Comparison of ENCODE assay signal across 9 mouse cellular contexts in the genomic region with DNA sequence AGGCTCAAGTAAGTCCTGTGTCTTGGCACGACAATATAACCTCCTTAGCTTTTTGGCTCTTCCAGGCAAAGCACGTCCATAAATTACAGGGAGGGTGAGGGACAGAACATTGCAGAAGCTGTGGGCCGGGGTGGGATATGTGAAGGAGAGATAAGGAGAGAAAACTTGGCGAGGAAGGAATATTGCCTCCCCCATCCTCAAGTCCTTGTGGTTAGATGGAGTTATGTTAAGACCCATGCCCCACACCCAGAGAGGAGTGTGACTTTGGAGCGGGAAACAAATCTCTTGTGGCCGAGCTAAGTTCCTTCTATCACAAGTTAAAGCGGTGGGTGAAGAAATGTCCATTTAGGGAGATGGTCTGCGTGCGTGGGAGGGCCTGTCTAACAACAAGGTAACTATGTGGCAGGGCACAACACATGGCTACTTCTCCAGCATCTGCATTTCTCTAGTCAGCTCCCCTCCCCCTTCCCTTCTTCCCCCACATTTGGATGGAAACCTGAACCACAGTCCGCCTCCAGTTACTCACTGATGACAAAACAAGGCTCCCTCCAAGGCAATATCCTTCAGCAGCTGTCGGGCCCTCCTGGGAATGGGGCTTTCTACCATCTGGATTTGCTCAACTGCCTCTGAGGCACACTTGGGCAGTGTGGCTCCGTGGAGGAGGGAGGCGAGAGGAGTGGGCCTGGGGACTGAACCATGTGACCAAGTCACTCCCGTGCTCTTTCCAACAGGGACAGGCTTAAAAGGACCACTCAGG. TPM values are rescaled to one million over a fixed set of nuclear protein-coding genes. Genes with fewer than 3 reads are reported as not detected.
DNase-seq lines count a peak whose midpoint lies in the region; ATAC-seq lines count a peak whose summit lies in the region.
"Had no signal": no experiment of that assay in that cellular context is flagged by ENCODE, and none has a peak within 500 bp of the region (broad histone marks: within the 10 kb centered on the region; RNA-seq: fewer than 3 reads in every experiment).

No protein-coding gene starts in this region.

- H3K4me1 ChIP-seq in midbrain, embryonic 10.5 days: peaks cover 6% of the 10 kb centered on the region; the same call in 1 of the 2 replicates
- H3K4me1 ChIP-seq in midbrain, embryonic 13.5 days (replicated peaks): no peaks in the 10 kb centered on the region
- H3K4me1 ChIP-seq in forebrain, embryonic 14.5 days (ENCODE audit: control insufficient read depth, insufficient read depth, low read length): no peaks in the 10 kb centered on the region
- H3K4me1 ChIP-seq in liver, embryonic 11.5 days (replicated peaks; ENCODE audit: control insufficient read depth, insufficient read depth, low read length): no peaks in the 10 kb centered on the region

- H3K36me3 ChIP-seq in midbrain, embryonic 10.5 days: no peaks in the 10 kb centered on the region
- no peaks in the 10 kb centered on the region for H3K36me3 ChIP-seq in midbrain, embryonic 13.5 days
- no peaks in the 10 kb centered on the region for H3K36me3 ChIP-seq in forebrain, embryonic 14.5 days (ENCODE audit: control insufficient read depth, insufficient read depth, low read length)
- no peaks in the 10 kb centered on the region for H3K36me3 ChIP-seq in liver, embryonic 11.5 days (ENCODE audit: control insufficient read depth, insufficient read depth, low read length)

- no peak overlapping the region for H3K9ac ChIP-seq in midbrain, embryonic 13.5 days (replicated peaks)
- H3K9ac ChIP-seq in forebrain, embryonic 14.5 days (ENCODE audit: low read length): no peak overlapping the region
- no peak overlapping the region for H3K9ac ChIP-seq in liver, embryonic 11.5 days (ENCODE audit: low read depth, low read length)

- H3K4me3 ChIP-seq in midbrain, embryonic 10.5 days: no peak overlapping the region
- no peak overlapping the region for H3K4me3 ChIP-seq in midbrain, embryonic 13.5 days (replicated peaks)
- H3K4me3 ChIP-seq in forebrain, embryonic 14.5 days (ENCODE audit: low read depth, low read length): no peak overlapping the region
- no peak overlapping the region for H3K4me3 ChIP-seq in liver, embryonic 11.5 days (ENCODE audit: low read depth, low read length)
- H3K4me3 ChIP-seq: megakaryocyte, embryonic 14.5 days had no signal

- ATAC-seq in midbrain, embryonic 13.5 days: no peak
- no peak for ATAC-seq in forebrain, embryonic 14.5 days
- ATAC-seq in liver, embryonic 11.5 days (replicated peaks; ENCODE audit: low FRiP score): no peak

- no peak overlapping the region; the same call in 1 of the 2 replicates for H3K27ac ChIP-seq in midbrain, embryonic 10.5 days (replicated peaks)
- H3K27ac ChIP-seq in midbrain, embryonic 13.5 days: no peak overlapping the region
- H3K27ac ChIP-seq in forebrain, embryonic 14.5 days (ENCODE audit: low read depth, low read length): no peak overlapping the region
- no peak overlapping the region for H3K27ac ChIP-seq in liver, embryonic 11.5 days (ENCODE audit: low read depth, low read length)

- H3K27me3 ChIP-seq in midbrain, embryonic 10.5 days (ENCODE audit: low read depth, poor library complexity, severe bottlenecking): no peaks in the 10 kb centered on the region
- H3K27me3 ChIP-seq in midbrain, embryonic 13.5 days: no peaks in the 10 kb centered on the region
- no peaks in the 10 kb centered on the region for H3K27me3 ChIP-seq in forebrain, embryonic 14.5 days (replicated peaks; ENCODE audit: control insufficient read depth, insufficient read depth, low read length)
- H3K27me3 ChIP-seq in liver, embryonic 11.5 days (replicated peaks; ENCODE audit: control insufficient read depth, insufficient read depth, low read length): no peaks in the 10 kb centered on the region

- 76% methylated on average over 14 of the region's 14 CpGs for WGBS in midbrain, embryonic 10.5 days
- WGBS in midbrain, embryonic 13.5 days: 74% methylated on average over 14 of the region's 14 CpGs
- WGBS in forebrain, embryonic 14.5 days: 85% methylated on average over 14 of the region's 14 CpGs
- 40% methylated on average over 14 of the region's 14 CpGs for WGBS in liver, embryonic 11.5 days

- 0 out of 2 replicates have a peak, but pooled peaks cover 4% of the 10 kb centered on the region for H3K9me3 ChIP-seq in midbrain, embryonic 10.5 days (replicated peaks)
- no peaks in the 10 kb centered on the region for H3K9me3 ChIP-seq in midbrain, embryonic 13.5 days
- no peaks in the 10 kb centered on the region for H3K9me3 ChIP-seq in forebrain, embryonic 14.5 days (replicated peaks; ENCODE audit: control insufficient read depth, low read length)
- no peaks in the 10 kb centered on the region for H3K9me3 ChIP-seq in liver, embryonic 11.5 days (ENCODE audit: control insufficient read depth, low read length)

- DNase-seq in midbrain, embryonic 10.5 days (ENCODE audit: low spot score): peak; percentile 34
- DNase-seq in gastrocnemius, postnatal 10 days: peak; percentile 61
- peak; percentile 70 for DNase-seq in kidney, postnatal 10 days
- DNase-seq in retina, embryonic 14.5 days (ENCODE audit: low spot score): peak; percentile 19
- DNase-seq in forebrain, embryonic 14.5 days (ENCODE audit: low spot score): no peak
- DNase-seq in right cerebral cortex, adult 2 months (ENCODE audit: low spot score in 2 of 2): no peak
- DNase-seq in liver, embryonic 11.5 days (ENCODE audit: low spot score): no peak

- no peak overlapping the region for H3K4me2 ChIP-seq in midbrain, embryonic 13.5 days (replicated peaks)
- no peak overlapping the region for H3K4me2 ChIP-seq in forebrain, embryonic 14.5 days (ENCODE audit: low read length)
- no peak overlapping the region for H3K4me2 ChIP-seq in liver, embryonic 11.5 days

RNA-seq across cellular contexts. Expression of a gene that starts 56.7 kb away (rescaled TPM):
- 0.43 and 0.66 TPM in 2 replicates for polyA plus RNA-seq in midbrain, embryonic 10.5 days (2016; fragmentation: Nextera tagmentation; extraction: Ambion mirVana)
- polyA plus RNA-seq in midbrain, embryonic 13.5 days (2015; fragmentation: Nextera tagmentation; extraction: Ambion mirVana): 0.82 and 0.86 TPM in 2 replicates
- under 1 TPM; 0.18 to 0.33 TPM for total RNA-seq in gastrocnemius, postnatal 10 days (2021)
- 0.42 and 0.52 TPM in 2 replicates for polyA plus RNA-seq in forebrain, embryonic 14.5 days (2014; fragmentation: Nextera tagmentation; extraction: Ambion mirVana)
- 1.7 and 2.0 TPM in 2 replicates for polyA plus RNA-seq in liver, embryonic 11.5 days (2014; fragmentation: Nextera tagmentation; extraction: Ambion mirVana)

Comparison
In these comparisons a context has a peak if more than half of its experiments do, and no peak if none do; other contexts are left out.
1. DNase-seq: peak in midbrain, embryonic 10.5 days (single experiment), gastrocnemius, postnatal 10 days (single experiment), kidney, postnatal 10 days (single experiment) and retina, embryonic 14.5 days (single experiment); none in forebrain, embryonic 14.5 days (single experiment), right cerebral cortex, adult 2 months (0 of 2) and liver, embryonic 11.5 days (single experiment).